ENCODE assay signal across 9 mouse cellular contexts in genomic region chr2:25506964-25507363, GRCm38 (mm10). TPM values are rescaled to one million over a fixed set of nuclear protein-coding genes. Genes with fewer than 3 reads are reported as not detected.
DNase-seq lines count a peak whose midpoint lies in the region; TF ChIP-seq lines count a peak whose summit lies in the region.
"Had no signal": no experiment of that assay in that cellular context is flagged by ENCODE, and none has a peak within 500 bp of the region (broad histone marks: within the 10 kb centered on the region; RNA-seq: fewer than 3 reads in every experiment).

No protein-coding gene starts in this region.

- no peak overlapping the region for H3K27ac ChIP-seq in left cerebral cortex, adult 2 months
- H3K27ac ChIP-seq: hindbrain, embryonic 15.5 days had no signal

- no peak overlapping the region for H3K4me3 ChIP-seq in left cerebral cortex, adult 2 months
- H3K4me3 ChIP-seq: hindbrain, embryonic 15.5 days had no signal

- DNase-seq in left cerebral cortex, adult 2 months (ENCODE audit: extremely low spot score in 1 of 2, low spot score in 2 of 2): no peak
- no peak for DNase-seq in left cerebral cortex, postnatal 14 days (ENCODE audit: low spot score in 2 of 2)
- DNase-seq in ZHBTc4 (ENCODE audit: low read depth, low spot score): peak; percentile 61
- DNase-seq in kidney, postnatal 36 days: peak; percentile 35 to 58
- peak; percentile 79 for DNase-seq in thymus, postnatal 0 days (ENCODE audit: low spot score)
- no peak for DNase-seq in c-Kit-positive CD71-positive TER-119-positive erythroid progenitor cells, embryonic 14.5 days (ENCODE audit: low spot score)
- no peak for DNase-seq in urinary bladder, adult 18-20 months (ENCODE audit: low spot score in 2 of 2)
- no peak for DNase-seq in layer of hippocampus, adult 11-12 months (ENCODE audit: low spot score)

- peak; percentile 10 for TF ChIP-seq CTCF in left cerebral cortex, adult 2 months (IDR thresholded peaks at IDR 0.05)

- intact Hi-C loops in left cerebral cortex, adult 2 months (cut with DNase I): loop anchor here (5.0 kb wide), 1 partner anchor 35 kb away; no protein-coding TSS in a partner anchor
- intact Hi-C loops in left cerebral cortex, postnatal 14 days (cut with DNase I): no loop called here

RNA-seq across cellular contexts. Expression of gene C8g, which starts 5.4 kb away (rescaled TPM):
- total RNA-seq in left cerebral cortex, adult 2 months (2021): 1 to 10 TPM; 1.4 to 1.5 TPM
- 1 to 10 TPM in 1 of 2 experiments, under 1 TPM in 1; 0.59 to 1.6 TPM for total RNA-seq in left cerebral cortex, postnatal 14 days (2021)
- polyA plus RNA-seq in thymus, postnatal 0 days (2015; fragmentation: Nextera tagmentation; extraction: Ambion mirVana): 5.6 and 6.4 TPM in 2 replicates

RNA-seq across cellular contexts. Expression of gene Fbxw5, which starts 6.4 kb away (rescaled TPM):
- total RNA-seq in left cerebral cortex, adult 2 months (2021): 100 to 1,000 TPM; 120 to 122 TPM
- 100 to 1,000 TPM; 141 to 142 TPM for total RNA-seq in left cerebral cortex, postnatal 14 days (2021)
- 44.3 and 47.2 TPM in 2 replicates for polyA plus RNA-seq in thymus, postnatal 0 days (2015; fragmentation: Nextera tagmentation; extraction: Ambion mirVana)

RNA-seq across cellular contexts. Expression of gene Lcn12, which starts 13.3 kb away (rescaled TPM):
- total RNA-seq in left cerebral cortex, adult 2 months (2021): not detected
- not detected for total RNA-seq in left cerebral cortex, postnatal 14 days (2021)
- not detected in 2 replicates for polyA plus RNA-seq in thymus, postnatal 0 days (2015; fragmentation: Nextera tagmentation; extraction: Ambion mirVana)
- polyA plus RNA-seq: hindbrain, embryonic 15.5 days had no signal

RNA-seq across cellular contexts. Expression of gene Ptgds, which starts 37.1 kb away (rescaled TPM):
- total RNA-seq in left cerebral cortex, adult 2 months (2021): 1,000 to 10,000 TPM; 1,632 to 2,529 TPM
- 1,000 to 10,000 TPM; 1,462 to 1,765 TPM for total RNA-seq in left cerebral cortex, postnatal 14 days (2021)
- polyA plus RNA-seq in thymus, postnatal 0 days (2015; fragmentation: Nextera tagmentation; extraction: Ambion mirVana): 6.3 TPM in 2 replicates

RNA-seq across cellular contexts. Expression of gene Traf2, which starts 39.8 kb away (rescaled TPM):
- total RNA-seq in left cerebral cortex, adult 2 months (2021): 10 to 100 TPM; 10.4 to 11.0 TPM
- 1 to 10 TPM; 9.1 to 9.5 TPM for total RNA-seq in left cerebral cortex, postnatal 14 days (2021)
- 58.1 and 59.1 TPM in 2 replicates for polyA plus RNA-seq in thymus, postnatal 0 days (2015; fragmentation: Nextera tagmentation; extraction: Ambion mirVana)

Comparison
In these comparisons a context has a peak if more than half of its experiments do, and no peak if none do; other contexts are left out.
1. DNase-seq: peak in ZHBTc4 (single experiment), kidney, postnatal 36 days (2 of 2) and thymus, postnatal 0 days (single experiment); none in left cerebral cortex, adult 2 months (0 of 2), left cerebral cortex, postnatal 14 days (0 of 2), c-Kit-positive CD71-positive TER-119-positive erythroid progenitor cells, embryonic 14.5 days (single experiment), urinary bladder, adult 18-20 months (0 of 2) and layer of hippocampus, adult 11-12 months (single experiment).